Comparison of ENCODE assay signal across 8 mouse cellular contexts in the genomic region with DNA sequence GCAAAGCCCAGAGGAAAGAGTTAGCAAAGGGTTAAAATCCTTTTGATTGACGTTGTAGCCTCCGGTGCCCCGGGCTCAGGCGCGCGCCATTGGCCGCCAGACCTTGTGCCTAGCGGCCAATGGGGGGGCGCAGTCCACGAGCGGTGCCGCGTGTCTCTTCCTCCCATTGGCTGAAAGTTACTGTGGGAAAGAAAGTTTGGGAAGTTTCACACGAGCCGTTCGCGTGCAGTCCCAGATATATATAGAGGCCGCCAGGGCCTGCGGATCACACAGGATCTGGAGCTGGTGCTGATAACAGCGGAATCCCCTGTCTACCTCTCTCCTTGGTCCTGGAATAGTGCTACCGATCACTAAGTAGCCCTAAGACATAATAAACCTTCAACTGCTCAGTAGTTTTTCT. TPM values are rescaled to one million over a fixed set of nuclear protein-coding genes. Genes with fewer than 3 reads are reported as not detected.
DNase-seq lines count a peak whose midpoint lies in the region; ATAC-seq and TF ChIP-seq lines count a peak whose summit lies in the region.

No protein-coding gene starts in this region.

- 0% methylated on average over 21 of the region's 21 CpGs for WGBS in hindbrain, embryonic 10.5 days

- H3K9ac ChIP-seq in MEL (ENCODE audit: control insufficient read depth, low read depth, low read length, poor library complexity, severe bottlenecking): peak overlapping the region; percentile 61; the same call in 1 of the 2 replicates

- H3K79me2 ChIP-seq in MEL (ENCODE audit: control insufficient read depth, insufficient read depth, low read length, poor library complexity): peaks cover 7% of the 10 kb centered on the region

- peaks cover 0 to 17% of the 10 kb centered on the region in 2 experiments; a peak in 2 of 4 replicates for H3K36me3 ChIP-seq in MEL (ENCODE audit: control insufficient read depth in 1 of 2, insufficient read depth in 2 of 2, low read length in 2 of 2)
- 0 out of 2 replicates have a peak, but pooled peaks cover 6% of the 10 kb centered on the region for H3K36me3 ChIP-seq in hindbrain, embryonic 10.5 days

- TF ChIP-seq POLR2A in MEL (IDR thresholded peaks at IDR 0.05; ENCODE audit: control insufficient read depth in 1 of 2, insufficient read depth in 1 of 2, low read depth in 1 of 2, low read length in 2 of 2, poor library complexity in 1 of 2): peak in 1 of 2 experiments; percentile 29; a peak in 1 of 4 replicates

- TF ChIP-seq RAD21 in MEL (IDR thresholded peaks at IDR 0.05; ENCODE audit: low read depth, low read length): no peak

- ATAC-seq in frontal cortex, adult (ENCODE audit: low TSS enrichment): peak; percentile 16; the same call in 1 of the 2 replicates

- H3K4me1 ChIP-seq in MEL (ENCODE audit: control insufficient read depth in 1 of 2, insufficient read depth in 2 of 2, low read length in 2 of 2): peaks cover 0 to 23% of the 10 kb centered on the region in 2 experiments; a peak in 3 of 4 replicates
- H3K4me1 ChIP-seq in hindbrain, embryonic 10.5 days (replicated peaks): peaks cover 90% of the 10 kb centered on the region

- no peak for TF ChIP-seq CTCF in MEL (IDR thresholded peaks at IDR 0.05 in 2 of 3, conservative IDR thresholded peaks at IDR 0.05 in 1 of 3; ENCODE audit: control insufficient read depth in 1 of 3, insufficient read depth in 1 of 3, low read depth in 2 of 3, low read length in 3 of 3, poor library complexity in 1 of 3, severe bottlenecking in 1 of 3)

- H3K4me3 ChIP-seq in MEL (ENCODE audit: control insufficient read depth in 1 of 2, insufficient read depth in 1 of 2, low read depth in 2 of 2, low read length in 2 of 2): peak overlapping the region in 1 of 2 experiments; percentile 64; a peak in 2 of 4 replicates
- peak overlapping the region; percentile 77 for H3K4me3 ChIP-seq in hindbrain, embryonic 10.5 days

- H3K27ac ChIP-seq in MEL (ENCODE audit: control insufficient read depth, low read depth, low read length): no peak overlapping the region
- H3K27ac ChIP-seq in hindbrain, embryonic 10.5 days: peak overlapping the region; percentile 91

- no peaks in the 10 kb centered on the region for H3K9me3 ChIP-seq in MEL (replicated peaks; ENCODE audit: insufficient read depth, low read length)
- no peaks in the 10 kb centered on the region for H3K9me3 ChIP-seq in hindbrain, embryonic 10.5 days

- DNase-seq in MEL (ENCODE audit: low read depth, low spot score): peak; percentile 89
- peak; percentile 52 for DNase-seq in cerebellum, adult 8-10 months
- peak; percentile 95 for DNase-seq in hindbrain, embryonic 10.5 days (ENCODE audit: low spot score)
- DNase-seq in layer of hippocampus, postnatal 36 days: peak; percentile 78 to 85
- peak; percentile 95 for DNase-seq in lung, postnatal 14 days
- DNase-seq in right cerebral cortex, adult 18-20 months: peak; percentile 88
- peak; percentile 87 for DNase-seq in urinary bladder, adult 2 months (ENCODE audit: low spot score)

- TF ChIP-seq EP300 in MEL (IDR thresholded peaks at IDR 0.05; ENCODE audit: low read depth in 1 of 2, low read length in 2 of 2): no peak

- peaks cover 25 to 59% of the 10 kb centered on the region in 2 experiments for H3K27me3 ChIP-seq in MEL (ENCODE audit: control insufficient read depth in 1 of 2, insufficient read depth in 2 of 2, low read length in 2 of 2)
- peaks cover 56% of the 10 kb centered on the region for H3K27me3 ChIP-seq in hindbrain, embryonic 10.5 days (ENCODE audit: insufficient read depth, poor library complexity, severe bottlenecking)

TF ChIP-seq in MEL, 35 proteins besides CTCF, POLR2A, EP300 and RAD21:
- TF ChIP-seq TBP (IDR thresholded peaks at IDR 0.05; ENCODE audit: low read depth, low read length) (0 out of 2 replicates have a peak, but pooled peaks have one; percentile 38), ZKSCAN1 (IDR thresholded peaks at IDR 0.05; ENCODE audit: low read depth, low read length) (no peak), ZC3H11A (IDR thresholded peaks at IDR 0.05; ENCODE audit: low read depth, low read length) (no peak), MXI1 (IDR thresholded peaks at IDR 0.05; ENCODE audit: low read depth, low read length) (peak; percentile 50; the same call in 1 of the 2 replicates), GABPA (IDR thresholded peaks at IDR 0.05; ENCODE audit: low read depth, low read length) (no peak), RCOR1 (IDR thresholded peaks at IDR 0.05; ENCODE audit: low read depth, low read length) (no peak), E2F4 (IDR thresholded peaks at IDR 0.05; ENCODE audit: borderline replicate concordance, low read depth, low read length) (no peak), MAZ (IDR thresholded peaks at IDR 0.05; ENCODE audit: low read depth, low read length) (no peak), SMC3 (IDR thresholded peaks at IDR 0.05; ENCODE audit: low read depth, low read length) (no peak), SIN3A (IDR thresholded peaks at IDR 0.05; ENCODE audit: low read length) (peak; percentile 33; the same call in 1 of the 2 replicates), ELF1 (IDR thresholded peaks at IDR 0.05; ENCODE audit: low read depth, low read length) (no peak), ZNF384 (IDR thresholded peaks at IDR 0.05; ENCODE audit: low read depth, low read length) (no peak), ETS1 (IDR thresholded peaks at IDR 0.05; ENCODE audit: low read depth, low read length) (0 out of 2 replicates have a peak, but pooled peaks have one; percentile 23), NRF1 (IDR thresholded peaks at IDR 0.05; ENCODE audit: insufficient read depth, low read depth, low read length, poor library complexity, severe bottlenecking) (no peak), USF2 (IDR thresholded peaks at IDR 0.05; ENCODE audit: borderline replicate concordance in 1 of 2, insufficient read depth in 1 of 2, low read depth in 1 of 2, low read length in 2 of 2) (no peak), MAFK (IDR thresholded peaks at IDR 0.05; ENCODE audit: borderline replicate concordance, low read depth, low read length) (no peak), ZMIZ1 (IDR thresholded peaks at IDR 0.05; ENCODE audit: low read depth, low read length) (no peak), NELFE (IDR thresholded peaks at IDR 0.05; ENCODE audit: low read depth, low read length) (no peak), MYC (IDR thresholded peaks at IDR 0.05; ENCODE audit: low read depth, low read length) (no peak), CHD2 (IDR thresholded peaks at IDR 0.05; ENCODE audit: low read length) (no peak), CHD1 (IDR thresholded peaks at IDR 0.05; ENCODE audit: low read depth, low read length) (no peak), MAX (IDR thresholded peaks at IDR 0.05; ENCODE audit: low read length) (peak; percentile 67; the same call in 1 of the 2 replicates), HCFC1 (IDR thresholded peaks at IDR 0.05; ENCODE audit: low read depth, low read length) (0 out of 2 replicates have a peak, but pooled peaks have one; percentile 1), POLR2AphosphoS2 (IDR thresholded peaks at IDR 0.05; ENCODE audit: low read length) (no peak), BHLHE40 (IDR thresholded peaks at IDR 0.05; ENCODE audit: borderline replicate concordance, low read depth, low read length) (peak; percentile 72; the same call in 1 of the 2 replicates), KAT2A (conservative IDR thresholded peaks at IDR 0.05; ENCODE audit: low read depth, low read length) (no peak), USF1 (IDR thresholded peaks at IDR 0.05; ENCODE audit: low read depth, low read length) (no peak), MEF2A (IDR thresholded peaks at IDR 0.05; ENCODE audit: extremely low read depth, insufficient replicate concordance, low read depth, low read length, poor library complexity, severe bottlenecking) (no peak), MYB (IDR thresholded peaks at IDR 0.05; ENCODE audit: low read depth, low read length) (no peak), TCF12 (IDR thresholded peaks at IDR 0.05; ENCODE audit: low read depth, low read length) (no peak), POLR2AphosphoS5 (IDR thresholded peaks at IDR 0.05; ENCODE audit: borderline replicate concordance, low read depth, low read length) (no peak), TAL1 (IDR thresholded peaks at IDR 0.05; ENCODE audit: low read length) (no peak), UBTF (IDR thresholded peaks at IDR 0.05; ENCODE audit: borderline replicate concordance, insufficient read depth, low read depth, low read length) (no peak), GATA1 (IDR thresholded peaks at IDR 0.05; ENCODE audit: low read depth, low read length) (peak; percentile 35; the same call in 1 of the 2 replicates), JUND (IDR thresholded peaks at IDR 0.05; ENCODE audit: low read depth, low read length) (no peak)

RNA-seq across cellular contexts. Expression of gene Hes1, which starts 0.9 kb away (rescaled TPM):
- 3.0 and 3.9 TPM in 2 replicates for total RNA-seq in MEL (2012; rRNA removed)
- polyA plus RNA-seq in MEL (2012; ENCODE audit: insufficient read depth in 1 of 2, insufficient read length in 2 of 2, low read depth in 1 of 2, low replicate concordance in 2 of 2, missing spikeins in 1 of 2): 1 to 10 TPM in 1 of 2 experiments, not detected in 1; 2.3 TPM
- 31.2 and 31.9 TPM in 2 replicates for polyA plus RNA-seq in hindbrain, embryonic 10.5 days (2016; fragmentation: Nextera tagmentation; extraction: Ambion mirVana)
- total RNA-seq in layer of hippocampus, postnatal 36 days (2021): 10 to 100 TPM; 18.9 to 23.3 TPM
- polyA plus RNA-seq in urinary bladder, adult 2 months (2012; rRNA removed): 112 and 154 TPM in 2 replicates
